Mouse (Mus musculus): ENCODE results near the gene Rin1. TPM values are rescaled to one million over a fixed set of nuclear protein-coding genes. Genes with fewer than 3 reads are reported as not detected.
"Not testable (repeated sequence)": the region's sequence is repeated elsewhere in the genome, so short reads cannot be mapped to it uniquely, and the experiment has no call there.

The Rin1 gene
- 1 to 10 TPM; 2.2 to 2.9 TPM for total RNA-seq (2021)

DNA sequence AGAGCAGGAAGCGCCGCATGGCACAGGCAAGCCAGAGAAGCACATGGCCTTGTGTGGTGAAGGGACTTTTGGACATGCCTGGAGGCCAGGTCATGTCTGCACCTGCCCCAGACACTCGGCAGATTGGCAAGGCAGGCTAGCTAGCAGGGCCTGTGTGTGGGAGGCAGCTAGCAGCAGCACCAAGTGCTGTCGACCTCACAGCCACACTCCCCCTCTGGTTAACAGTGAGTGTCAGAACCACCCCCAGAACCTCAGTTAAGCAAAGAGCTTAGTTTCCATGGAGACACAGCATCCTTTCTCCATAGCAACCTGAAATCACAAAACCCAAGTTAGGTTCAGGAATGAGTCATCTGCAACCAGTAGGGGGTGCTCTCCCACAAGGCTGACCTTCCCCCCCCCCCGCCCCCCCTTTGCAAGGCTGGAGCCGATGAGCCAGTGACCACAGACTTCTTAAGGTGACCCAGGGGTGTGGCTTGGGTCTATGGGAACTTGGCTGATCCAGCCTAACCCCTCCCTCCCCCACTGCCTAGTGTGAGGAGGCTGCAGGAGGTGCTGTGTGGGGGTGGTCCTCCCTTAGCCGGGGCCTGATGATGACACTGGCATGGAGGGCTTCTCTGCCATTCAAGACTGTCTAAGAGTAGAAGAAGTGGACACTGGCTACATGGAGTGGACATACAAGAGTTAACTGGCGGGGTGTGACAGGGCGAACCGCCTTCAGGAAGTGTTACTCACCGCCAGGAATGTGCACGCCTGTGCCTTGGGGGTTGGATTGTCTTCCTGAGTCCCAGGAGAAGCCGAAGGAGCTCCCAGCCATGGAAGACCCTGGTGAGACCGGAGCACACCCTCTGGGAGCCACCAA lies at the start of gene Rin1:
Gene Rin1, plus strand, starts transcription at position 435 of the 859 bp plus-strand sequence.
- peak; percentile 49 for DNase-seq

DNA sequence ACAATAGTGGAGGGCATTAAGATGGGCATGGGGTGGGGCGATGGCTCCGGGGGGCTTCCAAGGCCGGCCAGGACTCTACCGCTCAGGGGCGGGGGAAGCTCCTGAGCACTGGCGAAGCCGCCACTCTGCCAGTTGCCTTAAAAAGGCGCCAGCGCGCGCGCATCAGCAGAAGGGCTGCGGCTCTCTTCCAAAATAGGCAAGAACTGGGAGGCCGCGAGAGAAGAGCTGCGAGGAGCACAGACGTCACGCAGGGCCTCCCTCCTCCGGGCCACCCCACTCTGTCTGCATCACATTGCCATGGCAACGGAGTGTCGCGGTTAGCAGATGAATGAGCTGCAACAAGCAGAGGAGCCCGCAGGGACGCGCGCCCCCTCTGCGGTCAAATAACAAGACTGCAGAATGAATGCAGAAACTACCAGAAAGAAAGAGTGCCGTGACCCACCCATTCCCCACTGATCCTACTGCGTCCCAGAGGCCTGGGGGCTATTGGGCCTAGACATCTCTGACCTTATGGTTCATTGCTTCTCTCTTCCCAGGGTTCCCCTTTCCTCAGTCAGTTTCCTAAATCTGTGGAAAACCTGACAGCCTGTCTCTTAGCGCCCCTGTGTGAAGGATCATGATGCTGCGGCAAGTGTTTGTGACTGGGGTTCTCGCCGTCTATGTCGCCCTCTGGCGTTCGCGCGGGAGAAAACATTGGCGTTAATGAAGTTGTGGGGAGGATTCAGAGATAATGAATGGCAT lies 48.4 kb upstream of the Rin1 start:
- peak; percentile 86 for DNase-seq

GRCm38 (mm10) chr19:5003644-5004043 lies 46.6 kb upstream of the Rin1 start:
- not testable (repeated sequence) for DNase-seq

DNA sequence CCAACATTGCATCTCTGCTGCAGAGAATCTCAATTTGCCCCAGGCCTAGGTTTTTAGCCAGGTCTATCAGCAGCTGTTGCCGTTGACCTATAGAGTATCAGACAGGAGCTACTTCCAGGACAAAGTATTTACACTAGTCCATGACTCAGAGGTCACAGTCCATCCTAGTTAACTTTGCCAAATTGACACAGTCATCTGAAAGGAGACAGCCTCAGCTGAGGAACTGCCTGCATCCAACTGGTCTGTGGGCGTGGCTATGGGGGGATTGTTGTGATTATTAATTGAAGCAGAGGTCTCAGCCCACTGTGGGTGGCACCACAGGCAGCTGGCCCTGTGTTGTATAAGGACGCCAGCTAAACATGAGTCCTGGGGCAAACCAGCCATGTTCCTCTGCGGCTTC lies 45.4 kb upstream of the Rin1 start:
- DNase-seq, result no peak

DNA sequence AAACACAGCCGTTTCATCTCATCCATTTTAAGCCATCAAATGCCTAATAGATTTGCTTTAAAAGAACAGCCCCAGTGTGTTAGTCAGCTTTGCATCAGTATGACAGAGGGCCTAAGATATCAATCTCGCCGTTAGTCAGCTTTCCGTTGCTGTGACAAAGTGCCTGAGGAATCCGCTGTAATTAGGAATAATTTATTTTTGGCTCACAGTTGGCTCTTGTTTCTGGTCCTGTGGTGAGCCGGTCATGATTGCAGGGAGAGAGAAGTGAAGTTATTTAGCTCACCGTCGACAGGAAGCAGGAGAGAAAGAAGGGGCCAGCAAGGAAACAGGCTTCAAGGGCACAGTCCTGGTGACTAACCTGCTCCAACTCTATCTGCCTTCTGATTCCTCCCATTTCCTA lies 37.1 kb upstream of the Rin1 start:
- no peak for DNase-seq

GRCm38 (mm10) chr19:5014961-5015398 lies 35.3 kb upstream of the Rin1 start:
- DNase-seq, result peak; percentile 40

GRCm38 (mm10) chr19:5016221-5016742 lies 34.0 kb upstream of the Rin1 start:
- peak; percentile 69 for DNase-seq

DNA sequence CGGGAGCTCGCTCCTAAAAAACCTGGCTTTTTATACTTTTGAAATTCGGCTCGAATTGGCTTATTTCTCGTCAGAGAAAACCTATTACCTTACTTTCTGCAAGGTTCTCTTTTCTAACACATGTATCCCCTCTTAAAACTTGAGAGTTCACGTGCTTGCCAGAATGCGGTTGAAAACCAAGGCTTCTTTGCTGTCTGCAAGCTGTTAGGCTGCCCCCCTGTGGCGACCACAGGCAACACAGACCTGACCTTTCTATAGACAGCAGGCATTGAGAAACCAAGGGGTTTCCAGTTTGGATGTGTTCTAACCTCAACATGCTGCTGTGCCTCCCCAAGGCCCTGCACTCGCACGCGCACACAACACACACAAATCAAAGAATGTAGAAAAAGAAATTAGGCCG lies 33.5 kb upstream of the Rin1 start:
- peak; percentile 86 for DNase-seq

- no peak for DNase-seq
These were observed 32.7 kb upstream of the Rin1 start for GRCm38 (mm10) chr19:5017611-5018010.

DNA sequence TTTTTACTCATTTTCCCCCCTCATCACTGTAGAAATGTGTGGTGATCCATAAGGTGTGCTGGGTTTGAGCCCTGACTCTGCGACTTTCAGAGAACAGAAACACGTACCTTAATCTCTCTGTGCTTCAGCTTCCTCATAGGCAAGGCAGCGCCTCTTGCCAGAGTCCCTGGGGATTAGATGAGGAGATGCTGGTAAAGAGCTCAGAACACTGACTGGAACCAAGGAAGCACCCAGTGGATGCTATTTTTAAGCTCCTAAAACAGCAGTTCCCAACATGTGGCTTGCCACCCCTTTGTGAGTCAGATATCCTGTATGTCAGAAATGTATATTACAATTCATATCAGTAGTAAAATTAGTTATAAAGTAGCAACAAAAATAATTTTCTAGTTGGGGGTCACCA lies 32.1 kb upstream of the Rin1 start:
- DNase-seq, result no peak

DNA sequence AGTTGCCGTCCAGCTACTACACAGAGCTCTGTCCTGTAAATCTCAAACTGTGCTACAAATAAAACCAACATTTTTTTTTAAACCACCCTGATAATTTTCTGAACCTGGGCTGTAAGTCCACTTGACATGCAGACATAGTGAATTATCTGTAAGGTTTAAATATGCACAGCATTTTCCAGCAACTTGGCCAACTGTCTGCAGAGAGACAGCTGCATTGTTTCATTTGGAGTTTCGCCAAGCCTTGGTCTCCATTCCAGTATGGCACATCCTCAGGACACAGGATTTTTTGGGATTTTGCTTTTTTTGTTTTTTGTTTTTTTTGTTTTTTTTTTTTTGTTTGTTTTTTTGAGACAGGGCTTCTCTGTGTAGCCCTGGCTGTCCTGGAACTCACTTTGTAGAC lies 28.9 kb upstream of the Rin1 start:
- DNase-seq, result no peak

GRCm38 (mm10) chr19:5023621-5024479 lies 26.4 kb upstream of the Rin1 start, which contains the start of gene Slc29a2:
Slc29a2 (plus strand) TSS chr19:5023860.
- peak; percentile 95 for DNase-seq

- DNase-seq, result no peak
These were observed 24.2 kb upstream of the Rin1 start for GRCm38 (mm10) chr19:5026111-5026510.

DNA sequence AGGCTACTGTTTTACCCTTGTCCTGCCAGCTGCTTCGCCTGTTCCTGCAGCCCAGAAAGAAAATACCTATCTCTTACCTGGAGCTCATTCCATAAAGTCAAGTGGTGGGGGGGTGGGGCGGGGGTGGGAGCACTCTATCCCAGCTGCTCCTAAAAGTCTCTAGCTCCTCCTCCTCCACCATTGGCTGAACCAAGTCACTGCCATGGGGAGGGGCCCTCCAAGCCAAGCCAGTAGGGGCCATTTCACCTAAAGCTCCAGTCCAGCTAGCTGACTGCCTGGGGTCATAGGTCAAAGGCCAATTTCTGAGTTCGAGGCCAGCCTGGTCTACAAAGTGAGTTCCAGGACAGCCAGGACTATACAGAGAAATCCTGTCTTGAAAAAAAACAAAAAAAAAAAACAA lies 17.6 kb upstream of the Rin1 start:
- DNase-seq, result no peak

- DNase-seq, result no peak
These were observed 13.7 kb upstream of the Rin1 start for GRCm38 (mm10) chr19:5036577-5036976.

DNA sequence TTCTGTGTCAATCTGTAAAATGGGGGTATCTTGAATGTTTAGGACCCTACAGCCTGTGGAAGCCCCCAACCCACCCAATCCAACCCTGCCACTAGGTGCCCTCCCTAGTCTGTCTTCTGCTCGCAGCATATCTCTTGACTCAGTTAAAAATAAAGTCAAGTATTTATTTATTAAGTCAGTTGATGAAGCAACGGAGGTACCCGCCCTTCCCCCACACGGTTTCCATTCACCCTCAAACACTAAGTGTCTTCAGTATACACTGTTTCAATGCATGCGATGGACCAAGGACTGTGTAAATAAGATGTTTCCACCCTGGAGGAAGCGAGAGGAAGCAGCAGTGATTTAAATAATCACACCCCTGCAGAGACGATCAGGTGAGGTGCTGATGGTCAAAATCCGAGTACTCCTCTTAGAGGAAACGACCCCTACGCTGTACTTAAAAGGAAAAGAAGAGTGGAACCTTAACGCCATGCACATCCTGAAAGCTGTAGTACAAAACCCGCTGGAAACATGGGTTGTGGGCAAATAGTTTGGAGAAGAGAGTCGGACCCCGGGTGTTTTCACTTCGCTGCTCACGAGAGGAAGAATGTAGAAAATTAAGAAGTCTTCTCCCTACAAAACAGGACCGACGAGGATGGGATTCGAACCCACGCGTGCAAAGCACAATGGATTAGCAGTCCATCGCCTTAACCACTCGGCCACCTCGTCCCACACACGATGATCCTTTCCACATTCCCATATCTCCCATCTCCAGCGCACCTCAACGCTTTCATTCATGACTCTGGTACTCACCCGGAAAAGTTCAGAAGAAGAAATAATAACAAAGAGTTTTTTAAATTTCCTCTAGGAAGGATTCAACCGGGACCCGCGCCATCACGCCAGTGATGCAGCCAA lies 12.4 kb upstream of the Rin1 start:
- DNase-seq, result peak; percentile 84

GRCm38 (mm10) chr19:5038709-5039156 lies 11.5 kb upstream of the Rin1 start, which contains the start of the genes B4gat1 and AC124502.3:
B4gat1 (plus strand) TSS chr19:5038826.
AC124502.3 (plus strand) TSS chr19:5038891.
- DNase-seq, result peak; percentile 91

DNA sequence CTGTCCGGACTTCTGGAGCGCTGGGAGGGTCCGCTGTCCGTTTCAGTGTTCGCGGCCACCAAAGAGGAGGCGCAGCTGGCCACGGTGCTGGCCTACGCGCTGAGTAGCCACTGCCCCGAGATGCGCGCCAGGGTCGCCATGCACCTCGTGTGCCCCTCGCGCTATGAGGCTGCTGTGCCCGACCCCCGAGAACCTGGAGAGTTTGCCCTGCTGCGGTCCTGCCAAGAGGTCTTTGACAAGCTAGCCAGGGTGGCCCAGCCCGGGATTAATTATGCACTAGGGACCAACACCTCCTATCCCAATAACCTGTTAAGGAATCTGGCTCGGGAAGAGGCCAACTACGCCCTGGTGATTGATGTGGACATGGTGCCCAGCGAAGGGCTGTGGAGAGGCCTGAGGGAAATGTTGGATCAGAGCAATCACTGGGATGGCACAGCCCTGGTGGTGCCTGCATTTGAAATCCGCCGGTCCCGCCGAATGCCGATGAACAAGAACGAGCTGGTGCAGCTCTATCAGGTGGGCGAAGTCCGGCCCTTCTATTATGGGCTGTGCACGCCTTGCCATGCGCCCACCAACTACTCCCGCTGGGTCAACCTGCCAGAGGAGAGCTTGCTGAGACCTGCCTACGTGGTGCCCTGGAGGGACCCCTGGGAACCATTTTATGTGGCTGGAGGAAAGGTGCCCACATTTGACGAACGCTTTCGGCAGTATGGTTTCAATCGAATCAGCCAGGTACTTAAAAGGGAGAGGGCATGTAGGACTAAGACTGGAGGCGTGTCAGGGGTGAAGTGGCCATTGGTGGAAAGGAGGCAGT lies 10.8 kb upstream of the Rin1 start:
- DNase-seq, result no peak

DNA sequence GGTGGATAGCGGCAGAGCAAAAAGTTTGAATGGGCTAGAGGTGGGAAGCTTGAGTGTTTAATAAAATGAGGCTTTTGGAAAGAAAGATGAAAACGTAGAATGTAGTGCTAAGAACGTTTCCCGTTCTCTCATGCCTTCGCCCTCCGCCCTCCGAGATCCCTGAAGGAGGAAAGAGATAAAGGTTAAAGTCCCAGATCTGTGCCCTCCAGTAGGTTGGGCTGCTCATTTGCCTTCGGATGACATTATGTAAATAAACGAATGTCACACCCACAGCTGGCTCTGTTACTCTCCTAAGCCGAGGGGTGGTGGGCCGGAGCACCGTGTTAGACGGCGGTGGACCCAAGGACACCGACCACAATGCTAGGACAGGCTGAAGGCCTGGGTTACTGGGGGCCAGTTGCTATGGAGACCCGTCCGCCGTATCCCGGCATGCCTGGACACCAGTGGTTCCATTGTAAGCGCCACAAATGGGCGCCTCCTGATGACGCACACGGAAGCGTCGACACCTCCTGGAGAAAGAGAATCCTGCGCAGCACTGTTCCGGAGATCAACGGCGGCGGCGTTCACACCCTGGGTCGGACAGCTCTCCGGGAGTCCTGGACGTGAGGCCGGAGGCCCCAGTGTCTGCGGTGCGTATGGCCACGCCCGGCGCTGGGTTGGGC lies 9.3 kb upstream of the Rin1 start, which contains the start of gene Brms1:
Gene Brms1, plus strand, starts transcription at position 493 of the 662 bp plus-strand sequence.
- DNase-seq, result peak; percentile 92

All from heart, postnatal 4 days (tissue).